Mouse (Mus musculus): ENCODE data around the gene Mycbp2. TPM values are rescaled to one million over a fixed set of nuclear protein-coding genes. Genes with fewer than 3 reads are reported as not detected.

The Mycbp2 gene
- 5.9 TPM for polyA plus RNA-seq (2012; fragmentation: generic; extraction: Trizol)
- long read RNA-seq, experiment 1, partial matches to known transcripts = 7 of 10 reads
- long read RNA-seq, experiment 1, other reads (novel, unspliced or antisense) = 3 of 10 reads
- long read RNA-seq, experiment 2, partial matches to known transcripts = 5 of 8 reads
- long read RNA-seq, experiment 2, other reads (novel, unspliced or antisense) = 3 of 8 reads

GRCm38 (mm10) chr14:103346729-103347505, at the start of gene Mycbp2:
Mycbp2 (minus strand) TSS chr14:103346814.
- Histone ChIP-seq H3K27me3 (ENCODE audit: control insufficient read depth, insufficient read depth, insufficient read length) (no peaks in the 10 kb centered on the region), H3K79me2 (ENCODE audit: control insufficient read depth, insufficient read depth) (peaks cover 44% of the 10 kb centered on the region), H3K79me3 (ENCODE audit: low read depth) (peaks cover 36% of the 10 kb centered on the region)

DNA sequence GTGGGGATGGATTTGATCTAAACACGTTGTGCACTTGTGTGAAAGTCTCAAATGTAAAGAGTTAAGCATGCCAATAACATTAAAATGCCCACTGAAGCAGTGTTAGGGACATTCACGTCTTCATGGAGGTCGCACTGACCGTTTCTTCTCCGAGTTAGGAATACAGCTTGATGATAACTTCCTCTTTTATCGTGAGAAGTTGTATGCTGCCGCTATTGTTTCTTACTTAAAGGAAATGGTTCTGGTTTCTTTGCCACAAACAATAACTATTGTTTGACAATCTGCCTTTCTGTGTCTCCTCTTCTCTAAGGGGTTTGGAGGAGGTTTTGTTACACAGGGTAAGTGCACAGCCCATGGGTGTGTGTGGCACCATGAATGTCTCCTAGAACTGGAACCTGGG, 45.8 kb upstream of the Mycbp2 start:
- TF ChIP-seq USF1 (IDR thresholded peaks at IDR 0.05; ENCODE audit: low read depth) = no peak
- TF ChIP-seq MAX (IDR thresholded peaks at IDR 0.05) = no peak
- TF ChIP-seq CEBPB (IDR thresholded peaks at IDR 0.05; ENCODE audit: low read depth) = no peak
- no peak for TF ChIP-seq MYOD1 (IDR thresholded peaks at IDR 0.05; ENCODE audit: control insufficient read depth, insufficient read length, low read depth)
- no peak for TF ChIP-seq FOSL1 (IDR thresholded peaks at IDR 0.05; ENCODE audit: insufficient read depth, low read length, poor library complexity, severe bottlenecking)
- TF ChIP-seq MYOG (IDR thresholded peaks at IDR 0.05; ENCODE audit: control insufficient read depth, extremely low read depth, insufficient read length) = no peak
- no peak for TF ChIP-seq CTCF (IDR thresholded peaks at IDR 0.05; ENCODE audit: control insufficient read depth, insufficient read depth, insufficient read length)
- H3K79me2 ChIP-seq (ENCODE audit: control insufficient read depth, insufficient read depth) = no peaks in the 10 kb centered on the region

More at GRCm38 (mm10) chr14:103346729-103347505, at the start of gene Mycbp2:
- TF ChIP-seq MYOD1 (IDR thresholded peaks at IDR 0.05; ENCODE audit: control insufficient read depth, insufficient read length, low read depth) (no peak), USF1 (IDR thresholded peaks at IDR 0.05; ENCODE audit: low read depth) (no peak), CTCF (IDR thresholded peaks at IDR 0.05; ENCODE audit: control insufficient read depth, insufficient read depth, insufficient read length) (no peak), MYOG (IDR thresholded peaks at IDR 0.05; ENCODE audit: control insufficient read depth, extremely low read depth, insufficient read length) (no peak), CEBPB (IDR thresholded peaks at IDR 0.05; ENCODE audit: low read depth) (no peak), FOSL1 (IDR thresholded peaks at IDR 0.05; ENCODE audit: insufficient read depth, low read length, poor library complexity, severe bottlenecking) (no peak), MAX (IDR thresholded peaks at IDR 0.05) (no peak)
- Histone ChIP-seq H3ac (ENCODE audit: control insufficient read depth, insufficient read length, low read depth) (peak within 1 kb of the TSS; percentile 77), H3K36me3 (ENCODE audit: control insufficient read depth, insufficient read depth) (no peaks in the 10 kb centered on the region), H3K4me3 (ENCODE audit: insufficient read depth, poor library complexity, severe bottlenecking) (peak within 1 kb of the TSS; percentile 55)

GRCm38 (mm10) chr14:103387431-103387830, 40.8 kb upstream of the Mycbp2 start:
- TF ChIP-seq MAX (IDR thresholded peaks at IDR 0.05) (no peak), FOSL1 (IDR thresholded peaks at IDR 0.05; ENCODE audit: insufficient read depth, low read length, poor library complexity, severe bottlenecking) (no peak), CTCF (IDR thresholded peaks at IDR 0.05; ENCODE audit: control insufficient read depth, insufficient read depth, insufficient read length) (no peak), MYOG (IDR thresholded peaks at IDR 0.05; ENCODE audit: control insufficient read depth, extremely low read depth, insufficient read length) (no peak)
- Histone ChIP-seq H3K79me3 (ENCODE audit: low read depth) (no peaks in the 10 kb centered on the region), H3K36me3 (ENCODE audit: control insufficient read depth, insufficient read depth) (no peaks in the 10 kb centered on the region), H3K79me2 (ENCODE audit: control insufficient read depth, insufficient read depth) (no peaks in the 10 kb centered on the region), H3ac (ENCODE audit: control insufficient read depth, insufficient read length, low read depth) (no peak overlapping the region), H3K4me3 (ENCODE audit: insufficient read depth, poor library complexity, severe bottlenecking) (no peak overlapping the region), H3K27me3 (ENCODE audit: control insufficient read depth, insufficient read depth, insufficient read length) (no peaks in the 10 kb centered on the region)

More for the DNA sequence above, 45.8 kb upstream of the Mycbp2 start:
- no peaks in the 10 kb centered on the region for H3K79me3 ChIP-seq (ENCODE audit: low read depth)
- H3K27me3 ChIP-seq (ENCODE audit: control insufficient read depth, insufficient read depth, insufficient read length) = no peaks in the 10 kb centered on the region
- no peak overlapping the region for H3K4me3 ChIP-seq (ENCODE audit: insufficient read depth, poor library complexity, severe bottlenecking)
- H3K36me3 ChIP-seq (ENCODE audit: control insufficient read depth, insufficient read depth) = no peaks in the 10 kb centered on the region
- no peak overlapping the region for H3ac ChIP-seq (ENCODE audit: control insufficient read depth, insufficient read length, low read depth)

DNA sequence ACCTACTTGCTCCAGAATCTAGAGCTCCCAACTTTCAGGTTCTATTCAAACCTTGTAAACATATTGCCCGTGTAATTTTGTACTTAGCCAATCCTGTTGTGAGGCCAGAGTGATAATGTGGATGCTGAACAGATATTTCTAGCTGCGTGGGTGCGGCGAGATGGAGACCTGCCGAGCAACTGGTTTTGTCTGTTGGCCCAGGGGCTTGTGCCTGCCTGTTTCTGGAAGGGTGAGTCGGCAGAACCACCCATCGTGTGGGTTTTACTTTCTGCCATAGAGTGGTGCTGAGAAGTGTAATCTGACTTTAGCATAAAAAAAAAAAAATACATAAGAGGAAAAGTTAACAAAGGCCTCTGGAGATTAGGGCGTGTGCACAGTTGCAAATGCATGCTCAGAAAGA, 40.3 kb upstream of the Mycbp2 start:
- H3K79me3 ChIP-seq (ENCODE audit: low read depth) = no peaks in the 10 kb centered on the region
- no peaks in the 10 kb centered on the region for H3K36me3 ChIP-seq (ENCODE audit: control insufficient read depth, insufficient read depth)
- TF ChIP-seq USF1 (IDR thresholded peaks at IDR 0.05; ENCODE audit: low read depth) (no peak), MYOD1 (IDR thresholded peaks at IDR 0.05; ENCODE audit: control insufficient read depth, insufficient read length, low read depth) (no peak), CEBPB (IDR thresholded peaks at IDR 0.05; ENCODE audit: low read depth) (no peak), MAX (IDR thresholded peaks at IDR 0.05) (no peak), MYOG (IDR thresholded peaks at IDR 0.05; ENCODE audit: control insufficient read depth, extremely low read depth, insufficient read length) (no peak), FOSL1 (IDR thresholded peaks at IDR 0.05; ENCODE audit: insufficient read depth, low read length, poor library complexity, severe bottlenecking) (no peak), CTCF (IDR thresholded peaks at IDR 0.05; ENCODE audit: control insufficient read depth, insufficient read depth, insufficient read length) (no peak)
- H3K4me3 ChIP-seq (ENCODE audit: insufficient read depth, poor library complexity, severe bottlenecking) = no peak overlapping the region
- H3K79me2 ChIP-seq (ENCODE audit: control insufficient read depth, insufficient read depth) = no peaks in the 10 kb centered on the region
- H3ac ChIP-seq (ENCODE audit: control insufficient read depth, insufficient read length, low read depth) = no peak overlapping the region
- no peaks in the 10 kb centered on the region for H3K27me3 ChIP-seq (ENCODE audit: control insufficient read depth, insufficient read depth, insufficient read length)

GRCm38 (mm10) chr14:103385084-103385610, 38.5 kb upstream of the Mycbp2 start:
- Histone ChIP-seq H3K27me3 (ENCODE audit: control insufficient read depth, insufficient read depth, insufficient read length) (no peaks in the 10 kb centered on the region), H3K79me3 (ENCODE audit: low read depth) (no peaks in the 10 kb centered on the region), H3K79me2 (ENCODE audit: control insufficient read depth, insufficient read depth) (no peaks in the 10 kb centered on the region), H3K4me3 (ENCODE audit: insufficient read depth, poor library complexity, severe bottlenecking) (no peak overlapping the region), H3K36me3 (ENCODE audit: control insufficient read depth, insufficient read depth) (no peaks in the 10 kb centered on the region), H3ac (ENCODE audit: control insufficient read depth, insufficient read length, low read depth) (no peak overlapping the region)
- no peak for TF ChIP-seq CEBPB (IDR thresholded peaks at IDR 0.05; ENCODE audit: low read depth)
- TF ChIP-seq MAX (IDR thresholded peaks at IDR 0.05) = no peak
- no peak for TF ChIP-seq USF1 (IDR thresholded peaks at IDR 0.05; ENCODE audit: low read depth)
- no peak for TF ChIP-seq MYOD1 (IDR thresholded peaks at IDR 0.05; ENCODE audit: control insufficient read depth, insufficient read length, low read depth)
- TF ChIP-seq FOSL1 (IDR thresholded peaks at IDR 0.05; ENCODE audit: insufficient read depth, low read length, poor library complexity, severe bottlenecking) = no peak
- no peak for TF ChIP-seq MYOG (IDR thresholded peaks at IDR 0.05; ENCODE audit: control insufficient read depth, extremely low read depth, insufficient read length)
- TF ChIP-seq CTCF (IDR thresholded peaks at IDR 0.05; ENCODE audit: control insufficient read depth, insufficient read depth, insufficient read length) = no peak
